Mouse (Mus musculus) midbrain, embryonic 11.5 days (tissue): ENCODE measurements around the gene Fem1a. TPM values are rescaled to one million over a fixed set of nuclear protein-coding genes. Genes with fewer than 3 reads are reported as not detected.
A peak's percentile ranks its signal among the peaks of the same experiment; 100 is the strongest.
"Not testable (repeated sequence)": the region's sequence is repeated elsewhere in the genome, so short reads cannot be mapped to it uniquely, and the experiment has no call there.

Experiments
- ATAC-seq: fragments of 200-750 bp; cut with Nextera tagmentation; 2 replicates; pipeline ENCODE4 v1.8.0; 2017; ENCODE audit warnings: moderate TSS enrichment, moderate library complexity; ENCODE audit not compliant: low FRiP score
- DNase-seq: peaks from one replicate; pipeline ENCODE4 v3.0.0; 2015; ENCODE audit warnings: low spot score; ENCODE audit errors: missing footprints
- H3K27ac ChIP-seq: fragments of 300-500 bp; sonication (generic); 2 replicates; pipeline ENCODE4 v1.5.1; 2014; ENCODE audit warnings: low read depth, low read length
- H3K27me3 ChIP-seq: fragments of 300-500 bp; sonication (generic); 2 replicates; pipeline ENCODE4 v1.6.1; 2014; ENCODE audit warnings: mild to moderate bottlenecking, low read length, moderate library complexity, mixed read lengths; ENCODE audit not compliant: control insufficient read depth, insufficient read depth
- H3K36me3 ChIP-seq: fragments of 300-500 bp; sonication (generic); 2 replicates; pipeline ENCODE4 v1.6.1; 2014; ENCODE audit warnings: mild to moderate bottlenecking, low read length, moderate library complexity, mixed read lengths; ENCODE audit not compliant: control insufficient read depth, insufficient read depth
- H3K4me1 ChIP-seq: fragments of 300-500 bp; sonication (generic); 2 replicates; pipeline ENCODE4 v1.6.1; 2014; ENCODE audit warnings: low read length; ENCODE audit not compliant: control insufficient read depth, insufficient read depth
- H3K4me2 ChIP-seq: fragments of 300-500 bp; sonication (generic); 2 replicates; pipeline ENCODE4 v1.6.1; 2014; ENCODE audit warnings: mild to moderate bottlenecking, moderate library complexity
- H3K4me3 ChIP-seq: fragments of 300-500 bp; sonication (generic); 2 replicates; pipeline ENCODE4 v1.5.1; 2014; ENCODE audit warnings: low read depth, low read length
- H3K9ac ChIP-seq: fragments of 300-500 bp; sonication (generic); 2 replicates; pipeline ENCODE4 v1.6.1; 2014; ENCODE audit warnings: low read length
- H3K9me3 ChIP-seq: fragments of 300-500 bp; sonication (generic); 2 replicates; pipeline ENCODE4 v1.6.1; 2016; ENCODE audit warnings: low read length; ENCODE audit not compliant: control insufficient read depth
- WGBS: fragments of 180-500 bp; shearing (Covaris S2); extraction: QIAGEN DNeasy Blood & Tissue Kit; methylation state at CpG from one replicate; pipeline ENCODE4 v1.1.7; 2014; 5-methylcytosine and 5-hydroxymethylcytosine counted together
- polyA plus RNA-seq: library from polyadenylated mRNA; unstranded; fragments of >200 nt; fragmentation: Nextera tagmentation; extraction: Ambion mirVana; gene quantifications from 2 replicates; pipeline ENCODE4 v1.2.1, GENCODE M21; 2014

Fem1a gene
- polyA plus RNA-seq, 1 experiment from 2014 or later = 12.7 TPM

DNA sequence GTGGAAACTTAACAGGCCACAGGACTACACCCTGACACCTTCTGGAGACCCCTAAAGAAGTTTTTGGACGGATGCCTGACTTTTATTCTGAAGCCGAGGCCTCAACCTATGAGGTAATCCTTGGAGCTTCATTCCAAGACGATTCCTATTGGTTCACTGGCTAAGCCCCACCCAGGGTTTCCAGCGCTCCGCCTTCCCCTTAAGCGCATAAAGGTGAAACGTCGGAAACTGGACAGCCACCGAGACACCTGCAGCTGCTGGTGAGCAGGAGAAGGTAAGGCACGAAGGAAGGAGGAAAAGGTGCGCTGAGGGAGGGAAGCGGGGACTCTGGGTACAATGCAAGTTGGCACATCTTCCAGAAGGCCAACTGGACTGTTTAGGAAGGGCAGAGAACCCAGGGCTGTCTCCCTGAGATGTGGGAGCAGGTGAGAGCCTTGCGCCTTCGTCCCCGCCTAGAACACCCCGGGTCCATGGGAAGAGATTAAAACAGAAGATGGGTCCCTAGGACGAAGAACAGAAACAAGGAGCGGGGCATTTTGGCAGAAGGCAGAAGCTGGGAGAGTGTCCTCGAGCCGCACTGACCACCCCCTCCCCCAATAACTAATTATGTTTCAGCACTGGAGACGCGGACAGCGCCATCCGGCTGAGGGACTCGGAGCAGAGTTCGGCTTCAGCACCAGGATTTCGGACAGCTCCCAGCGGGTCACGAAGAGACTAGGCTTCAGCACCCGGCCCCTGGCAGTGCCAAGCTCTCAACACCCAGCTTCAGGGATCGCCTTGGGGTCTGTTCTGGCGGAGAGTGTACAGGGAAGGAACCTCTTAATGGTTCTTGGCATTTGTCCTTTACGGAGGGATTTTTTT lies 14.8 kb upstream of the Fem1a start:
- Histone ChIP-seq H3K9ac (0 out of 2 replicates have a peak overlapping the region, but pooled peaks have one; percentile 16), H3K27ac (no peak overlapping the region), H3K27me3 (peaks cover 3% of the 10 kb centered on the region; the same call in 1 of the 2 replicates), H3K36me3 (no peaks in the 10 kb centered on the region), H3K4me2 (peak overlapping the region; percentile 36), H3K4me3 (peak overlapping the region; percentile 27), H3K4me1 (no peaks in the 10 kb centered on the region), H3K9me3 (no peaks in the 10 kb centered on the region)
- WGBS = under 1% methylated on average over 33 of the region's 33 CpGs
- DNase-seq (peak; percentile 98), ATAC-seq (peak; percentile 78)

DNA sequence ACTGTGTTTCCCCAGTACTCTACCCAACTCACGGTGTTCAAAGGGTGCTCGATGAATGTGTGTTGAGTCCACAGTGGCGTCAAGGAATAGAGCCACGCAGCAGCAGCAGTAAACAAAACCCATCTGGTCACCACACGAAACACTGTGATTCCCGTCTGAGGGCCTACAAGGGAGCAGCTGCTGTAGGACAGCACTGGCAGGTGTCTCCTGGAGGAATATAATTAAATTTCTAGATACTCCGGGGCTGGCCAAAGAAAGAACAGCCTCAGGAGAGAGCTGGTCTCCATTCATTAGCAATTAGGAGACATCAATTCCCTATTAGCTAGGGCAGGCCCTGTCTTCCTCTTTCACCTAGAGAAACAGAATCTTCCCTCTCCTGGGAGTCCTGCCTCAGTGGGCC lies 11.0 kb upstream of the Fem1a start:
- no peak overlapping the region for H3K4me3 ChIP-seq
- H3K27me3 ChIP-seq = peaks cover 3% of the 10 kb centered on the region; the same call in 1 of the 2 replicates
- no peak overlapping the region for H3K9ac ChIP-seq
- WGBS = 66% methylated on average over 7 of the region's 7 CpGs
- H3K4me1 ChIP-seq = no peaks in the 10 kb centered on the region
- no peaks in the 10 kb centered on the region for H3K9me3 ChIP-seq
- DNase-seq (no peak), ATAC-seq (peak; percentile 27; the same call in 1 of the 2 replicates)
- H3K36me3 ChIP-seq = no peaks in the 10 kb centered on the region
- no peak overlapping the region for H3K4me2 ChIP-seq
- no peak overlapping the region for H3K27ac ChIP-seq

DNA sequence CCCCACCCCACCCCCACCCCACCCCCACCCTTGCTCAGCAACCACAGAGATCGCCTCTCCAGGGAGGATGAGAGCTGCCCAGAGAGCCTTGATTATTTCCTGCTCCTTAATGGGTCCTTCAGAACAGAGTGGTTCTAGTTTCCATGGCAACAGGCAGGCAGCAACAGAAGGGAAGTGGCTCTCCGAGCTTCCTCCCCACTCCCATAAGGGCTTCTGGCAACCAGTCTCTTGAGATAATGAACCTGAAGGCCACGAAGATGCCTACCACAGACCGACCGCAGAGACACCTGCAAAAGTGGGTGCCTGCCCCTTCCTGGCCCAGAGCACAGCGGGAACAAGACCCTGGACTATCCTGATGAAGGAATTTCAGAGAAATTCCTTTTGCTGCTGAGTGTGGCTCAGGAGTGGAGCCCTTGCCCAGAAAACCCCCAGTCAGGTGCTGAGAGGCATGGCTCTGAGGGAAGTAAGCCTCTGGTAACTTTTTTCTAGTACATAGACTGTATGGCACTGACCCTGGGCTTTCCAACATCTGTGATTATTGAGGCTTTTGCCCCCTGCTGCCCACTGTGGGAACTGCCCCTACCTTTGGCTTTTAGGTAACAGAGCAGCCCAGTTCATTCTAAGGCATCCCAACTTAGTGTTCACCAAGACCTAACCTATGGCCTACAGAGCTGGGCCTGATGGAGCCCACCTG lies 5.3 kb upstream of the Fem1a start:
- DNase-seq (peak; percentile 94), ATAC-seq (peak; percentile 22; the same call in 1 of the 2 replicates)
- Histone ChIP-seq H3K36me3 (no peaks in the 10 kb centered on the region), H3K4me1 (peaks cover 4% of the 10 kb centered on the region; the same call in 1 of the 2 replicates), H3K27me3 (no peaks in the 10 kb centered on the region), H3K9ac (no peak overlapping the region), H3K27ac (no peak overlapping the region; the same call in 1 of the 2 replicates), H3K4me2 (no peak overlapping the region), H3K4me3 (no peak overlapping the region), H3K9me3 (no peaks in the 10 kb centered on the region)
- 26% methylated on average over 6 of the region's 6 CpGs for WGBS

DNA sequence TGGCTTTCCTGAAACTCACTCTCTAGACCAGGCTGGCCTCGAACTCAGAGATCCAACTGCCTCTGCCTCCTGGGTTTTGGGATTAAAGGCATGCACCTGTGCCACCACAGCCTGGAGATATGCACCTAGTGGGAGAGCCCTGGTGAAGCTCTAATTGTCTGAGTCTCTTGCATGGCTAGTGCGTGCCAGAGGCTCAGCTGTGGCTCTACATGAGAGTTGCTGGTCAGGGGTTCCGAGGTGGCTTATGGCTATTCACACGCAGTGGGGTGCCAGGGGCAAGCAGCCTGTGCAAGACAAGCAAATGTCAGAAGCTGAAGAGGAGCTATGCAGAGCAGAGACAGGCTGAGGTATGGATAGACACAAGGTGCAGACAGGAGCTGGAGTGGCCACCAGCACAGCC lies 1.9 kb upstream of the Fem1a start:
- Histone ChIP-seq H3K9me3 (no peaks in the 10 kb centered on the region), H3K36me3 (peaks cover 6% of the 10 kb centered on the region; the same call in 1 of the 2 replicates), H3K4me2 (no peak overlapping the region), H3K27me3 (no peaks in the 10 kb centered on the region), H3K4me3 (no peak overlapping the region), H3K9ac (no peak overlapping the region), H3K27ac (no peak overlapping the region), H3K4me1 (peaks cover 9% of the 10 kb centered on the region)
- DNase-seq (peak; percentile 78), ATAC-seq (no peak)
- 77% methylated on average over 4 of the region's 4 CpGs for WGBS

DNA sequence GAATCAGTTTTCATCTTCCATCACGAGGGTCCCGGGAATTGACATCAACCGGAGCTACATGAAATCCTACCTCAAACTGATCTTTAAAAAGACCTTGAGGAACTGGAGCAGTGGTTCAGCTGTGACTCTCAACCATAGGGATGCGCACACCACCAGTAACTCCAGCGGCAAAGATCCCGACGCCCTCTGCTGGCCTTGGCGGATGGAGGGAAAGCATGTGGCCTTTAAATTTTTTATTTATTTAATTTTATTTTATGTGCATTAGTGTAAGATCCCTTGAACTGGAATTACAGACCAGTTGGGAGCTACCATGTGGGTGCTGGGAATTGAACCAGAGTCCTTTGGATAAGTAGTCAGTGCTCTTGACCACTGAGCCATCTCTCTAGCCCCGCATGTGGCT lies 1.2 kb upstream of the Fem1a start:
- ATAC-seq (peak; percentile 7), DNase-seq (no peak)
- H3K4me2 ChIP-seq = peak overlapping the region; percentile 91; the same call in 1 of the 2 replicates
- WGBS = 21% methylated on average over 9 of the region's 9 CpGs
- H3K4me1 ChIP-seq = peaks cover 9% of the 10 kb centered on the region
- H3K27me3 ChIP-seq = no peaks in the 10 kb centered on the region
- H3K27ac ChIP-seq = peak overlapping the region; percentile 14; the same call in 1 of the 2 replicates
- H3K4me3 ChIP-seq = no peak overlapping the region
- peaks cover 6% of the 10 kb centered on the region; the same call in 1 of the 2 replicates for H3K36me3 ChIP-seq
- H3K9ac ChIP-seq = peak overlapping the region; percentile 14; the same call in 1 of the 2 replicates
- no peaks in the 10 kb centered on the region for H3K9me3 ChIP-seq

DNA sequence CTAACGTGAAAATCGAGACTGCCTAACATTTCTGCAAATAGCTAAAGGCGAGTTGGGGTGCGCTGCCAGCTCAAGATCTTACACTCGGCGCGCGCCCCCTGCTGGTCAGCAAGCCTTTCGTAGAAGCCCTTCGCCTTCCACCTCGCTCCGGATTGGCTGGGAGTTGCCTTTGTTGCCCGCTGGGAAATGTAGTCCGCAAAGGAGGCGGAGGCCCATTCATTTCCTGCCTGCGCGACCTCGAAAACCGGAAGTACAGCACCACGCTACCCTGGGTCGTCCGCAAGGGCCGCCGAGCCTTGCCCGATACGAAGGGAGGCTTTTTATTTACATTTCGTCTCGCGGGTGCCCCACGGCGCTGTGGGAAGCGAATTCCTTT lies 759 bp upstream of the Fem1a start:
- ATAC-seq = peak; percentile 90
- under 1% methylated on average over 32 of the region's 32 CpGs for WGBS

DNA sequence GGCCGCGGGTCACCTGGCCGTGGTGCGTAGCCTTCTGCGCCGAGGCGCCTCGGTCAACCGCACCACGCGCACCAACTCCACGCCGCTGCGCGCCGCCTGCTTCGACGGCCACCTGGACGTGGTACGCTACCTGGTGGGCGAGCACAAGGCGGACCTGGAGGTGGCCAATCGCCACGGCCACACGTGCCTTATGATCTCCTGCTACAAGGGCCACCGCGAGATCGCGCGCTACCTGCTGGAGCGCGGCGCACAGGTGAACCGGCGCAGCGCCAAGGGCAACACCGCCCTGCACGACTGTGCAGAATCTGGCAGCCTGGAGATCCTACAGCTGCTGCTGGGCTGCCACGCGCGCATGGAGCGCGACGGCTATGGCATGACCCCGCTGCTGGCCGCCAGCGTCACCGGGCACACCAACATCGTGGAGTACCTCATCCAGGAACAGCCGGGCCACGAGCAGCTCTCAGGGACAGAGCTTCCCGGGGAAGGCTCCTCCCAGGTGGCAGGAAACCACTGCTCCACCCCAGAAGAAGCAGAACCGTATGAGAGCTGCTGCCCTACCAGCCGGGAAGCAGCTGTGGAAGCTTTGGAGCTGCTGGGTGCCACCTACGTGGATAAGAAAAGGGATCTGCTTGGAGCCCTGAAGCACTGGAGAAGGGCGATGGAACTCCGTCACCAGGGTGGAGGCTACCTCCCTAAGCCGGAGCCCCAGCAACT lies 728 bp downstream of the Fem1a start:
- DNase-seq (peak; percentile 72), ATAC-seq (no peak)
- Histone ChIP-seq H3K9me3 (no peaks in the 10 kb centered on the region), H3K9ac (peak overlapping the region; percentile 64), H3K27me3 (no peaks in the 10 kb centered on the region), H3K4me3 (peak overlapping the region; percentile 74), H3K27ac (no peak overlapping the region), H3K36me3 (peaks cover 6% of the 10 kb centered on the region; the same call in 1 of the 2 replicates), H3K4me1 (peaks cover 5% of the 10 kb centered on the region), H3K4me2 (peak overlapping the region; percentile 91)
- 10% methylated on average over 56 of the region's 58 CpGs for WGBS

More for the DNA sequence above, 759 bp upstream of the Fem1a start:
- Histone ChIP-seq H3K9me3 (no peaks in the 10 kb centered on the region), H3K27ac (peak overlapping the region; percentile 75), H3K4me2 (peak overlapping the region; percentile 91), H3K4me1 (peaks cover 9% of the 10 kb centered on the region), H3K36me3 (peaks cover 6% of the 10 kb centered on the region; the same call in 1 of the 2 replicates), H3K27me3 (no peaks in the 10 kb centered on the region), H3K9ac (peak overlapping the region; percentile 64), H3K4me3 (peak overlapping the region; percentile 74)
- peak; percentile 99 for DNase-seq

DNA sequence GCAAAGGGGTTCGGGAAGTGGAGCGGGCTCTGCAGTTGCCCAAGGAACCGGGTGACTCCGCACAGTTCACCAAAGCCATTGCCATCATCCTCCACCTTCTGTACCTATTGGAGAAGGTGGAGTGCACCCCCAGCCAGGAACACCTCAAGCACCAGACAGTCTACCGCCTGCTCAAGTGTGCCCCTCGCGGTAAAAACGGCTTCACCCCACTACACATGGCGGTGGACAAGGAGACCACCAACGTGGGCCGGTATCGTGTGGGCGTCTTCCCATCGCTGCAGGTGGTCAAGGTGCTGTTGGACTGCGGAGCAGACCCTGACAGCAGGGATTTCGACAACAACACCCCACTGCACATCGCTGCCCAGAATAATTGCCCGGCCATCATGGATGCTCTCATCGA lies 1.7 kb downstream of the Fem1a start:
- 95% methylated on average over 19 of the region's 19 CpGs for WGBS
- not testable (repeated sequence) for H3K9me3 ChIP-seq, H3K4me2 ChIP-seq, DNase-seq, H3K27me3 ChIP-seq, H3K27ac ChIP-seq, ATAC-seq, H3K4me1 ChIP-seq, H3K9ac ChIP-seq, H3K4me3 ChIP-seq, H3K36me3 ChIP-seq
